Mouse (Mus musculus) erythroblast, embryonic 14.5 days (primary cell): Measurements from ENCODE around the gene Rpl3l. TPM values are rescaled to one million over a fixed set of nuclear protein-coding genes. Genes with fewer than 3 reads are reported as not detected.

Experiments used
- H3K27me3 ChIP-seq: 2 replicates; pipeline ENCODE4 v1.6.1; 2012; ENCODE audit warnings: inconsistent platforms; ENCODE audit not compliant: control insufficient read depth
- H3K36me3 ChIP-seq: 2 replicates; pipeline ENCODE4 v1.6.1; 2012; ENCODE audit warnings: mild to moderate bottlenecking, inconsistent platforms; ENCODE audit not compliant: control insufficient read depth
- H3K4me1 ChIP-seq: 2 replicates; pipeline ENCODE4 v1.6.1; 2012; ENCODE audit warnings: inconsistent platforms; ENCODE audit not compliant: control insufficient read depth
- H3K4me3 ChIP-seq: replicated peaks from 2 replicates; pipeline ENCODE3; 2012; ENCODE audit warnings: moderate library complexity, mild to moderate bottlenecking, inconsistent platforms
- H3K9me3 ChIP-seq: 2 replicates; pipeline ENCODE4 v1.6.1; 2012; ENCODE audit warnings: low read length, inconsistent platforms, mixed read lengths; ENCODE audit not compliant: control insufficient read depth
- GATA1 ChIP-seq: IDR thresholded peaks from 2 replicates; pipeline ENCODE4 v1.6.1; 2012; ENCODE audit warnings: low read length, inconsistent platforms, mixed read lengths
- TAL1 ChIP-seq: IDR thresholded peaks from 3 replicates; pipeline ENCODE4 v1.6.1; 2012; ENCODE audit warnings: low read length, inconsistent platforms, mixed read lengths
- polyA plus RNA-seq: library from polyadenylated mRNA; stranded (reverse); fragments of >175 nt; gene quantifications from 2 replicates; pipeline ENCODE4 v1.2.3, GENCODE M21; 2012

Gene Rpl3l
- polyA plus RNA-seq, 1 experiment = not detected

GRCm38 (mm10) chr17:24775173-24775572 lies 47.6 kb downstream of the Rpl3l start:
- 0 out of 2 replicates have a peak, but pooled peaks cover 3% of the 10 kb centered on the region for H3K27me3 ChIP-seq
- H3K9me3 ChIP-seq = no peaks in the 10 kb centered on the region
- TF ChIP-seq GATA1 = no peak
- TF ChIP-seq TAL1 = no peak
- H3K36me3 ChIP-seq = no peaks in the 10 kb centered on the region
- H3K4me1 ChIP-seq = no peaks in the 10 kb centered on the region
- no peak overlapping the region for H3K4me3 ChIP-seq

GRCm38 (mm10) chr17:24777073-24777472 lies 49.5 kb downstream of the Rpl3l start:
- TF ChIP-seq GATA1 (no peak), TAL1 (no peak)
- Histone ChIP-seq H3K4me3 (no peak overlapping the region), H3K27me3 (0 out of 2 replicates have a peak, but pooled peaks cover 3% of the 10 kb centered on the region), H3K36me3 (no peaks in the 10 kb centered on the region), H3K4me1 (no peaks in the 10 kb centered on the region), H3K9me3 (no peaks in the 10 kb centered on the region)

DNA sequence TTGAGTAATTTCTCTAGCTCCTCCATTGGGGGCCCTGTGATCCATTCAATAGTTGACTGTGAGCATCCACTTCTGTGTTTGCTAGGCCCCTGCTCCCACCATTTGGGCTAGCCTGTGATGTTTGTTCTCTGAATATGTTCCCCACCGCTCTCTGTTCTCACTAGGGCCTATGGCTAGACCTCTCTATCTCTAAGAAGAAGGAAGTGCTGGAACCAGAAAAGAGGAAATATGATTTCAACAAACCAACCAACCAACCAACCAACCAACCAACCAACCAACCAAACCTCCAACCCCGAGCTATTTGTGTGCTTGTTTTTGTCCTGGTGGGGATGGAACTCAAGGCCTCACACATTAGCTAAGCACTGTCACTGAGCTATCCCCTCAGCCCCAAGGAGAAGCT lies 53.2 kb downstream of the Rpl3l start:
- Histone ChIP-seq H3K4me3 (no peak overlapping the region), H3K4me1 (no peaks in the 10 kb centered on the region), H3K9me3 (no peaks in the 10 kb centered on the region), H3K36me3 (no peaks in the 10 kb centered on the region), H3K27me3 (no peaks in the 10 kb centered on the region)
- TF ChIP-seq TAL1 (no peak), GATA1 (no peak)

Other genes starting within 250 kb of the Rpl3l start
- 1.4 and 1.7 TPM in 2 replicates for gene Mlst8, start 248.7 kb upstream of the Rpl3l start, polyA plus RNA-seq
- not detected in 2 replicates for gene Caskin1, start 239.2 kb upstream of the Rpl3l start, polyA plus RNA-seq
- gene Traf7, start 199.9 kb upstream of the Rpl3l start, polyA plus RNA-seq = 11.3 and 12.7 TPM in 2 replicates
- gene Rab26, start 193.6 kb upstream of the Rpl3l start, polyA plus RNA-seq = 0.09 TPM in 1 of 2 replicates, not detected in the other
- gene Pkd1, start 178.0 kb upstream of the Rpl3l start, polyA plus RNA-seq = 0.14 and 0.21 TPM in 2 replicates
- gene Tsc2, start 95.2 kb upstream of the Rpl3l start, polyA plus RNA-seq = 4.0 and 5.2 TPM in 2 replicates
- 0.04 and 0.23 TPM in 2 replicates for gene Nthl1, start 95.1 kb upstream of the Rpl3l start, polyA plus RNA-seq
- gene Slc9a3r2, start 77.5 kb upstream of the Rpl3l start, polyA plus RNA-seq = 0.04 and 0.18 TPM in 2 replicates
- not detected in 2 replicates for gene Npw, start 69.4 kb upstream of the Rpl3l start, polyA plus RNA-seq
- gene Zfp598, start 58.1 kb upstream of the Rpl3l start, polyA plus RNA-seq = 7.3 and 7.6 TPM in 2 replicates
- gene Syngr3, start 37.9 kb upstream of the Rpl3l start, polyA plus RNA-seq = not detected in 2 replicates
- gene Gfer, start 31.7 kb upstream of the Rpl3l start, polyA plus RNA-seq = 6.4 and 9.0 TPM in 2 replicates
- gene Noxo1, start 31.6 kb upstream of the Rpl3l start, polyA plus RNA-seq = 0.02 TPM in 1 of 2 replicates, not detected in the other
- gene Tbl3, start 20.2 kb upstream of the Rpl3l start, polyA plus RNA-seq = 1.1 and 1.8 TPM in 2 replicates
- gene Rnf151, start 9.8 kb upstream of the Rpl3l start, polyA plus RNA-seq = 0.19 TPM in 1 of 2 replicates, not detected in the other
- gene Rps2, start 9.7 kb upstream of the Rpl3l start, polyA plus RNA-seq = 143 and 504 TPM in 2 replicates
- gene Ndufb10, start 3.3 kb upstream of the Rpl3l start, polyA plus RNA-seq = 104 and 106 TPM in 2 replicates
- gene Msrb1, start 8.8 kb downstream of the Rpl3l start, polyA plus RNA-seq = 1.5 and 1.7 TPM in 2 replicates
- not detected in 2 replicates for gene Hs3st6, start 25.2 kb downstream of the Rpl3l start, polyA plus RNA-seq
- not detected in 2 replicates for gene Meiob, start 76.5 kb downstream of the Rpl3l start, polyA plus RNA-seq
- 26.8 and 33.4 TPM in 2 replicates for gene Hagh, start 112.3 kb downstream of the Rpl3l start, polyA plus RNA-seq
- gene Fahd1, start 122.5 kb downstream of the Rpl3l start, polyA plus RNA-seq = 2.3 and 2.9 TPM in 2 replicates
- not detected in 2 replicates for gene Igfals, start 138.2 kb downstream of the Rpl3l start, polyA plus RNA-seq
- 7.5 and 12.0 TPM in 2 replicates for gene Nubp2, start 158.5 kb downstream of the Rpl3l start, polyA plus RNA-seq
- 9.2 and 10.3 TPM in 2 replicates for gene Spsb3, start 158.8 kb downstream of the Rpl3l start, polyA plus RNA-seq
- 1.7 and 1.8 TPM in 2 replicates for gene Eme2, start 167.3 kb downstream of the Rpl3l start, polyA plus RNA-seq
- 6.4 and 7.5 TPM in 2 replicates for gene Mrps34, start 167.3 kb downstream of the Rpl3l start, polyA plus RNA-seq
- gene Nme3, start 168.7 kb downstream of the Rpl3l start, polyA plus RNA-seq = 14.9 and 16.7 TPM in 2 replicates
- 5.7 and 7.2 TPM in 2 replicates for gene Mapk8ip3, start 209.2 kb downstream of the Rpl3l start, polyA plus RNA-seq
- 0.83 and 1.0 TPM in 2 replicates for gene Jpt2, start 232.9 kb downstream of the Rpl3l start, polyA plus RNA-seq